Mouse (Mus musculus) spleen, postnatal 14 days (tissue): ENCODE results near the gene Gm17657.
A peak's percentile ranks its signal among the peaks of the same experiment; 100 is the strongest.

Experiments used
- DNase-seq, 2 experiments: peaks; one replicate each; pipeline ENCODE4 v3.0.0; 2021 to 2022; ENCODE audit warnings: low spot score in 2 of 2

Gm17657 gene

GRCm38 (mm10) chr17:29549543-29550428 lies at the start of gene Gm17657, which contains the start of gene Tbc1d22b:
Gene Gm17657 (minus strand): TSS chr17:29549638.
Gene Tbc1d22b (plus strand): TSS chr17:29549785.
- peak; percentile 87 to 90 for DNase-seq

- DNase-seq: no peak
Measured at GRCm38 (mm10) chr17:29599051-29599450, 49.6 kb upstream of the Gm17657 start.

- no peak for DNase-seq
Measured at GRCm38 (mm10) chr17:29596771-29597132, 47.3 kb upstream of the Gm17657 start.

- no peak for DNase-seq
Measured at GRCm38 (mm10) chr17:29595891-29596770, 46.7 kb upstream of the Gm17657 start.

- DNase-seq: no peak
Measured at GRCm38 (mm10) chr17:29589221-29589898, 39.9 kb upstream of the Gm17657 start.

GRCm38 (mm10) chr17:29586921-29587320 lies 37.5 kb upstream of the Gm17657 start:
- no peak for DNase-seq

- no peak for DNase-seq
Measured at GRCm38 (mm10) chr17:29585446-29585845, 36.0 kb upstream of the Gm17657 start.

GRCm38 (mm10) chr17:29584737-29585136 lies 35.3 kb upstream of the Gm17657 start:
- DNase-seq: no peak

GRCm38 (mm10) chr17:29584306-29584705 lies 34.9 kb upstream of the Gm17657 start:
- no peak for DNase-seq

GRCm38 (mm10) chr17:29583569-29583968 lies 34.1 kb upstream of the Gm17657 start:
- no peak for DNase-seq

- DNase-seq: no peak
Measured at GRCm38 (mm10) chr17:29579579-29580126, 30.2 kb upstream of the Gm17657 start.

- DNase-seq: no peak
Measured at GRCm38 (mm10) chr17:29569831-29570230, 20.4 kb upstream of the Gm17657 start.

- no peak for DNase-seq
Measured at GRCm38 (mm10) chr17:29568435-29568834, 19.0 kb upstream of the Gm17657 start.

GRCm38 (mm10) chr17:29565521-29565920 lies 16.1 kb upstream of the Gm17657 start:
- DNase-seq: no peak

GRCm38 (mm10) chr17:29558476-29558875 lies 9.0 kb upstream of the Gm17657 start:
- DNase-seq: no peak

- DNase-seq: no peak
Measured at GRCm38 (mm10) chr17:29556893-29557292, 7.5 kb upstream of the Gm17657 start.

- no peak for DNase-seq
Measured at GRCm38 (mm10) chr17:29556456-29556855, 7.0 kb upstream of the Gm17657 start.

GRCm38 (mm10) chr17:29554176-29554575 lies 4.7 kb upstream of the Gm17657 start:
- DNase-seq: no peak

- no peak for DNase-seq
Measured at GRCm38 (mm10) chr17:29552162-29552732, 2.8 kb upstream of the Gm17657 start, which contains the start of gene Tmem217. Gene Tmem217 (minus strand): TSS chr17:29552385.

- no peak for DNase-seq
Measured at GRCm38 (mm10) chr17:29551019-29551418, 1.6 kb upstream of the Gm17657 start.

- DNase-seq: no peak
Measured at GRCm38 (mm10) chr17:29548994-29549393, 444 bp downstream of the Gm17657 start.
